Mouse (Mus musculus): ENCODE measurements around the gene Rif1. TPM values are rescaled to one million over a fixed set of nuclear protein-coding genes. Genes with fewer than 3 reads are reported as not detected.
"Not testable (repeated sequence)": the region's sequence is repeated elsewhere in the genome, so short reads cannot be mapped to it uniquely, and the experiment has no call there.

Gene Rif1
- total RNA-seq, 2 experiments from 2014 or later, result 26.2 to 27.1 TPM

DNA sequence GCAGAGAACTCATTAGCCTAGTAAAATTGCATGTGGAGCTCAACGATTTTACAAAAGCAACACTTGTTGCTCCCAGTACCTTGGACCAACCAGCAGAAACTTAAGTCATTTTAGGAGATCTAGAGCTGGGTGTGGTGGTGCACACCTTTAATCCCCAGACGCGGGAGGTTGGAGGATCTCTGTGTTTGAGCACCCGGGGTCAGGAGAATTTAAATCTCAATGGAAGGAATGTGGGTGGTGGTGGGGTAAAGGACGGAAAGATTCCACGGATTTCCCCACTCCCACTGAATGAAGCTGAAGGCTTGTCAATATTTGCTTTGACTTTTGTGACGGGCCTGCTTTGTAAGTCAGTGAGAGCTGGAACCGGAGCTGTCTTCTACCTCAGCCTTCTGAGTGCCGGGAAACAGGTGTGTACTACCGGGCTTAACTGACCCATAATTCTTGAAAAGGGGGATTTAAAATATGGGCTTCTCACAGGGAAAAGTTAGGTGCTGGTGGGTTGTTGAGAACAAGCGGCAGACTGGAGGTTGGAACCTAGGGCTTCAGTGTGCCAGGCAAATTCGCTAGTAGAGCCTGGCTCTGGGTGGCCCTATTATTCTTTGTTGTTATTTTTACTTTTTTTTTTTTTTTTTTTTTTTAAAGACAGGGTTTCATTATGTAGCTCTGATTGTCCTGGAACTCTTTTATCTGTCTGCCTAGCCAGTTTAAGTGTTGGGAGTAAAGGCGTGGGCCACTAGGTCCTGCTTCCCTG is 1.2 kb upstream of the Rif1 start:
- no peak for DNase-seq (ENCODE audit: low spot score in 2 of 2)

DNA sequence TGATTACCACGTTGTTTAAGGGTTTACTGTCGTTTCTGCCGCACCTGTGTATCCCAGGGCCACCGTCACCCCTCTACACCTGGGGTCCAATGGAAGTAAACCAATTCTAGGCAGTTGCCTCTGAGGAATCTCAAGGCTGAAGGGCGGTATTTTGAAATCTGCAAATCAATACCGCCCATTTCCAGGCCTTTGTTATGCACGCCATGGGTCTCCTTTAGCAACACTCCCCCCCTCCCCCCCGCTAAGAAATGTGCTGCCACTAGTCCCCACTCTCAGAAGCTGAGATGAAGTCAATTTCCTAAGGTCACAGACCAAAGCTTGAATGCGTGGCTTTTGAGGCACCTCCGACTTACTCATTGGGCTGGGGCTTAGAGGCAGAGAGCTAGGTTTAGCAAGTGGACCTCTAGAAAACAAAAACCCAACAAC is 554 bp upstream of the Rif1 start:
- no peak for DNase-seq (ENCODE audit: low spot score in 2 of 2)

DNA sequence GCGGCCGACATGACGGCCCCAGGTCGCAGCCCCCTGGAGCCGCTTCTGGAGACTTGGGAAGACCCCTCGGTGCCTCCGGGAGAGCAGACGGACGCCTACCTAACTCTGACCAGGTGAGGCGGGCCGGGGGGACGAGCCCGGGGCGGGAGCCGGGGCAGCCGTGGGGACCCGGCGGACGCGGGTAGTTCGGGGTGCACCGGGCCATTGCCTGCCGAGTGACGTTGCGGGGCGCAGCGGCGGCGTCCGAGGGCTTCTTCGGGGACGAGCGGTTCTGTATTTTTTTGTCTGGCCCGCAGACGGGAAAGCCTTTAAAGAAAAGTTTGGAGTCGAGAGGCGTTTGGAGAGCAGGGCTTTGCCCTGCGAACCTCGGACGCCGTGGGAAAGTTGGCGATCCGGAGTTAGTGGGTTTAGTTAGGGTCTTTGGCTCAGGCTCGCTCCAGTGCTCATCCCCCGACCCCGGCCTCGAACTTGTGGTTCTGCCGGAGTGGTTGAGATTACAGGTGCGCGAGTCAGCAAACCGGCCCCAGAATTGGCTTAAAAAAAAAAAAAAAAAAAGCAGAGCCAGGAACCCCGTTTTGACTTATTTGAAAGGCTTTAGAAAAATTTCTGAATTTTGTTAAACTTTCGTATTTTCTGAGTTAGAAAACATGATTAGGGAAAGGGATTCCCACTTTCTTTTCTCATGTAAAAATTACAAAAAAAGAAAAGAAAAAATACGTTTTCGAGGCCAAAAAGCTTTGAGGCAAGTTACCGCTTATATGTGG is 691 bp downstream of the Rif1 start:
- peak in 1 of 2 experiments; percentile 38 for DNase-seq (ENCODE audit: low spot score in 2 of 2)

DNA sequence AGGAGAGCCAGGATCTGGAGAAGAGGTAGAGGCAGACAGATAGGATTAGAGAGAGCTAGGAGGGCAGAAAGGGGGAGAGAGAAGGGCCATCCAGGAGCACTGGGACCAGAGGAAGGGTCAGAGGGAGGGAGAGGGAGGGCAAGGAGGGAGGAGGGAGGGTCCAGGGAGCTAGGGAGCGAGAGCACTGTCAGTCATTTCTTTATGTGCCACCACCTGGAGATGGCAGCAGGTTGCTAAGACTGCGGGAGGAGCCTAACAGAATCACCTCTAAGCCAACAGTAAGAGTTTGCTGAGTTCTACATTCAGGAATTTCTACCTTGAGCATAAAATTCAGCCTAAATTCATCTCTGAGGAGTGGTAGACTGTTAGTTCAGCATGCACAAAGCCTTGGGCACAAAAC is 6.0 kb downstream of the Rif1 start:
- no peak for DNase-seq (ENCODE audit: low spot score in 2 of 2)

DNA sequence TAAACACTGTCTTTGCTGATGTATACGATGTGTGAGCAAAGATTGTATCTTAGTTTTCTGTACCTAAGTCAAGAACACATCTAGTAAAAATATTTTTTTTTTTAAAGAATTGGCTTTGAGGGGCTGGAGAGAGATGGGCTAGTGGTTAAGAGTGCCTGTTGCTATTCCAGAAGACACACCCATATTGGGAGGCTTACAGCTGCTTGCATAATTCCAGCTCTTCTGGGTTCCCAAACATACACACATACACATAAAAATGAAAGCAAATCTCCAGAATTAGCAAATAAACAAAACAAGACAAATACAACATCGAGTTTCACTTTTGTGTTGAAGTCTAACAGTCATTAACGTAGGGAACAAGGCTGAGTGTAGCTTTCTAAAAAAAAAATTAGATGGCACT is 11.4 kb downstream of the Rif1 start:
- no peak for DNase-seq (ENCODE audit: low spot score in 2 of 2)

DNA sequence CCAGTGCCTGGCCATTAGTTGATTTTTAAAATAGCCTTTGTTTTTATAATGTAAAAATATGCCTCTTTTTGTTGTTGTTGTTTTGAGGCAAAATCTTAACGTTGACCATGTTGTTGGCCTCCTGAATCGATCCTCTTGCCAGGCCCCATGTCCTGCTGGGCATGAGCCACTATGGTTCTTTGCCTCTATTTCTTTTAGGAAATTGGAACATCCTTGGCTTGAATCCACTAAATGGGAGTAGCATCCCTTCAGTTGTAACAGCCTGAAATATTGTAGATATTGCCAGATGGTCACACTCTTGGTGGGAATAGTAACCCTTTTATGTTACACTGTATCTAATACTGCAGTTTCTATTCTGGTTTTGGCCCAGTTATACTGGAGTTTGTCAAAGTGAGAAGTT is 11.9 kb downstream of the Rif1 start:
- DNase-seq (ENCODE audit: low spot score in 2 of 2), result no peak

DNA sequence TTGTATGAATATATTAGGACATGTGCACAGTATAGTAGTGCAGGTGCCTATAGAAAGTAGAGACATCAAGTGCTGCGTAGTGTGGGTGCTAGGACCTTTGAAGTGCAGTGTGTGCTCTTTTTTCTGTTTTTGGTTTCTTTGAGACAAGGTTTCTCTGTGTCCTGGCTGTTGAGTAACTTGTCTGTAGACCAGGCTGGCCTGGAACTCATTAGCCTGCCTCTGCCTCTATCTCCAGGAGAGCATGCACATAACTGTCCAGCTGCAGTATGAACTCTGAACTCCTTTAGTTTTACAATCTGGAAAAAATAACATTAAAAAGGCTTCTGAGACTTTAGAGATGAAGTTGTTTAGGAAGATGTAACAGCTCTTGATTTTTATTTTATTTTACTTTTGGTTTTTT is 41.5 kb downstream of the Rif1 start:
- no peak for DNase-seq (ENCODE audit: low spot score in 2 of 2)

DNA sequence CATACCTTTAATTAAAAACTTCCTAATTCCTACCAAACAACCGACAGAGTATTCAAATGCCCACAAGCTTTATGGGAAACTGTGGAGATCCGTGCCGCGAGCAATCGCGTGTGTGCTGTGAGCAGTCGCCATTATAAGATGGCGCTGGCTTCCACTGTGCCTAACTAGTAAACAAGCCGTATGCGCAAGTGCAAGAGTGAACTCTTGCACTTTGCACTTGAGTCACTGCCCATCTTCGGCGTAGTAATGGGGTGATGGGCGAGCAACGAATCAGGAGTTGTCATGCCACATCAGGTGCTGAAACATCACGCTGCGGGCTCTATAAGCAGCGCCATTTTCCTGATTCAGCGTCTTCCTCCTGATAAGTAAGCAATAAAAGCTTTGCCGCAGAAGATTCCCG is 58.7 kb downstream of the Rif1 start:
- not testable (repeated sequence) for DNase-seq (ENCODE audit: low spot score in 2 of 2)

DNA sequence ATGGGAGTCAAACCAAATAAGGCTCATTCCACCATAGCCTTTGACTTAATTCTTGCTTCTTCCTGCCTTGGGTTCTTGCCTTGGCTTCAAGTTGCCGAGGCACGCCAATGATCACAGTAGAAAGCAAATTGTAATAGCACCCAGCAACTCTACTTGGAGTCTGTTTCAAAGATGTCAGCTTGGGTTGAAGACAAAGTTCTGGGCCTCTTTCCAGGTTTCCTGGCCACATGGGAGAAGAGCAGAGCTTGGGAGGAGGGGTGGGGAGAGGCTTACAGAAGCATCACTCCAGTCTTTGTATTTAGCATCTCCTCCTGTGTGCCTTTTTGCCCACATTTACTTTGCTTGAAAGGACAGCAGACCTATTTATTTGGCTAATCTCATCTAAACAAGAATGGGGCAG is 60.7 kb downstream of the Rif1 start:
- DNase-seq (ENCODE audit: low spot score in 2 of 2), result peak; percentile 7 to 11

DNA sequence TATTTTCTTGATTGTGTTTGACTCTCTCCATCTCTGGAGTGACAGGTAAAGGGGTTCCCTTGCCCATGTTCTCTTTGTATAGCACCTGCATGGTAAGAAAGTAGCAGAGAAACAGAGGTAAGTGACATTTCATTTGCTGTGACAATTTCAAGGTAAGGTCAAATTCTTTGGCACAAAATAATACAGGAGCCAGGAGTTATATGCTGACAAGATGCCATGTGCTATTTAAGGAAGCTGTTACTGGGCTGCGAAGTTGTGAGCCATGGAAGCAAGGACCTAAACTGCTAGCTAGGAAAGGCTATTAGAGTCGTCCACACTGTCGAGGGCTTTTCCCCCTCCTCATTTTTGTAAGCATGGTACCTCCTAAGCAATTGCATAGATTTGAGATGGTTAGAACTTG is 80.4 kb downstream of the Rif1 start:
- no peak for DNase-seq (ENCODE audit: low spot score in 2 of 2)

DNA sequence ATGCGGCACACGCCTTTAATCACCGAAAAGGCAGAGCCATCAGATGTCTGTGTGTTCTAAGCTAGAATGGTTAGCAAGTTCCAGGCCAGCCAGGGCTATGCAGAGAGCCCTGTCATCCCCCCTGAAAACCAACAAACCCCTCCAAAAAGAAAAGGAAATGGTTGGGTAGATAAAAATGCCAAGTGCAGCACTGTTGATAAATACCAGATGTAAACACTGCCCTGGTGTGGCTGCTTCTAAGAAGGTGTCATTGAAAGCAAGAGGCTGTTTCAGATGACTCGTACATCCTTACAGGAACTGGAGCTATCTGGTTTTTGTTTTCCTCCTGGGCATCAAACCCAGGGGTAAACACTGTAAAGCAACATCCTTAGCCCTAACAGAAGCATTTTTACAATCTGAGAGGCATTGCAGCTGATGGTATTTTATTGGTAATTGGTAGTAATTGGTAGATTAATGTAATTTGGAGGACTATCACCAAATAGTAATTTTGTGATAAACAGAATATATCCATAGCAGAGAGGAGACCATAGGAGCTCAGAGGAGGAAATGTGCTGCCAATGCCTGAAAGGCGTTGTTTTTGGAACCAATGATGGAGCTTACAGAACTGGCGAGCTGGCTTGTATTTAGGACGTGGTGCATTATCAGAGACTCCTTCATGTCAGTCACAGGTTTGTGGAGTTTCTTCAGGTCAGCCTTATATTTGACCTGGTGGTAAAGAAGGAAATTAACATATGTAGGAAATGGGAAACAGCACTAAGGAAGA is 96.8 kb downstream of the Rif1 start:
- DNase-seq (ENCODE audit: low spot score in 2 of 2), result no peak

Other genes with a start within 250 kb of the Rif1 start
- 10 to 100 TPM; 20.9 to 21.3 TPM for gene Rbm43, start 137.7 kb upstream of the Rif1 start, total RNA-seq (2021)
- gene Nmi, start 99.3 kb upstream of the Rif1 start, total RNA-seq (2021), result 1 to 10 TPM; 3.0 to 4.4 TPM
- under 1 TPM; 0.55 to 0.76 TPM for gene Tnfaip6, start 34.8 kb upstream of the Rif1 start, total RNA-seq (2021)

Measured in layer of hippocampus, postnatal 10 days (tissue).